Mouse (Mus musculus): ENCODE results near the gene Tjp2. TPM values are rescaled to one million over a fixed set of nuclear protein-coding genes. Genes with fewer than 3 reads are reported as not detected.
"Not testable (repeated sequence)": the region's sequence is repeated elsewhere in the genome, so short reads cannot be mapped to it uniquely, and the experiment has no call there.

Gene Tjp2
- total RNA-seq, 4 experiments from 2014 or later: 7.2 to 14.6 (median 10.7) TPM

- no peak for DNase-seq
Measured at GRCm38 (mm10) chr19:24220795-24221445, 3.9 kb downstream of the Tjp2 start.

- no peak for DNase-seq
Measured at GRCm38 (mm10) chr19:24219011-24219410, 5.8 kb downstream of the Tjp2 start.

GRCm38 (mm10) chr19:24218291-24218690 is 6.5 kb downstream of the Tjp2 start:
- no peak for DNase-seq

DNA sequence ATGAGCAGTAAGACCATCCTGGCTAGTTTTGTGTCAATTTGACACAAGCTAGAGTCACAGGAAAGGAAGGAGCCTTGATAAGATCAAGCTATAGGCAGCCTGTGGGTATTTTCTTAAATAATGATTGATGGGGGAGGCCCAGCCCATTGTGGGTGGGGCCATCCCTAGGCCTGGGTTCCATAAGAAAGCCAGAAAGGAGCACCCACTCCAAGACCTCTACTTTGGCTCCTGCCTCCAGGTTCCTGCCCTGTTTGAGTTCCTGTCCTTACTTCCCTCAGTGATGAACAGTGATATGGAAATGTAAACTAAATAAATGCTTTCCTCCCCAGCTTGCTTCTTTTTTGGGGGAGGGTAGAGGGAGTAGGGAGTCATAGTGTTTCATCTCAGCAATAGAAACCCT is 7.0 kb downstream of the Tjp2 start:
- no peak for DNase-seq

GRCm38 (mm10) chr19:24216771-24217170 is 8.1 kb downstream of the Tjp2 start:
- DNase-seq: no peak

- no peak for DNase-seq
Measured at GRCm38 (mm10) chr19:24214939-24215338, 9.9 kb downstream of the Tjp2 start.

- DNase-seq: no peak
Measured at GRCm38 (mm10) chr19:24213299-24213698, 11.5 kb downstream of the Tjp2 start.

GRCm38 (mm10) chr19:24212552-24213249 is 12.1 kb downstream of the Tjp2 start:
- no peak for DNase-seq

DNA sequence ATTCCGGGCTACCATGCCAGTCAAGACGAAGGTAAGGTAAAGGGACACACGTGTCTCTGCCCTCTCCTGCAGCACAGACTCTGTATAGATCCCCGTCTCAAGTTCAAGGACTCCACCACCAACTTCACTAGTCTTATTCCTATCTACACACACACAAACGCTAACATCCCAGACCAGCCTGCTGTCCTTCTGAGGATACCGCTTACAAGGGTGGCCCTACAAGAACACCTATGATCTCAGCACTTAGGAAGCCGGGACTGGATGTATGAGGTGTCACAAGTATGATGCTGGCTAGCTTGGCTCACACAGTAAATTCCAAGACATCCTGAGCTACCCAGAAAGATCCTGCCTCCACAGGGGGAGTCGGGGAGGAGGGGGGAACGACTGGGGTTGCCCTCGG is 13.7 kb downstream of the Tjp2 start:
- no peak for DNase-seq

- no peak for DNase-seq
Measured at GRCm38 (mm10) chr19:24209516-24209915, 15.3 kb downstream of the Tjp2 start.

- DNase-seq: no peak
Measured at GRCm38 (mm10) chr19:24207967-24208366, 16.9 kb downstream of the Tjp2 start.

DNA sequence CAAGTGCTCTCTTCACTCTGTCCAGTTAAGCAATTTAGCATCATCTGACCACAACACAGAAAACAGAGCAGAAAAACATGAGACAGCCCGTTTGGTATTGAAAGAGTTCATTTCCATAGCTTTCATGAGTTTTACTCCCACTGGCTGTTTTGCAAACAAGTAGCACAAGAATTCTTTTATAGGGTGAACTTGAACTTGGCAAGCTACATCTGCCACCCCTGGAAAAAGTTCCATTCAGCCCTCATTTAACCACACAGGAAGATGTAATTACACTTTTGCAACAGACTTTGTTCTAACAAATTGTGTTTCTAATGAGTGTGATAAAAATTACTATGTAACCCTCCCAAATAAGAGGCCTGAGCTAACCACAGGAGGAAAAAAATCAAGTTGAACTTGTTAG is 19.8 kb downstream of the Tjp2 start:
- no peak for DNase-seq

GRCm38 (mm10) chr19:24201848-24202247 is 23.0 kb downstream of the Tjp2 start:
- no peak for DNase-seq

DNA sequence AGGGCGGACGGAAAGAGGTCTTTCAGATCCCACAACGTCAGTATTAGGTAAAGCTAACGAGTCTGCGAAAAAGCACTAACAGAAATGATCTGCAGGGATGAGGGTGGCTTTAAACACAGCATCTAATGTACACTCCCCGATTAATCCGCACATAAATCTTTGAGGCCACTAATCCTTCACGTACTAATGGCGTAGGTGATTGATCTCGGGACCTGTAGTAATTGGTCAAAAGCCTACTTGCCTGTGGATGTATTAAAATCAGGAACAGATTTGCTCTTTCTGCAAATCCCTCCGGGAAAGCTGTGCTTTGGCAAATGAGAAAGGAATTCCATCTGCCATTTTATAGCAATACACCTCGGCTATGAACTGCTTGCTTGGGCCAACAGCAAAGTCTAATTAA is 24.3 kb downstream of the Tjp2 start:
- DNase-seq: no peak

DNA sequence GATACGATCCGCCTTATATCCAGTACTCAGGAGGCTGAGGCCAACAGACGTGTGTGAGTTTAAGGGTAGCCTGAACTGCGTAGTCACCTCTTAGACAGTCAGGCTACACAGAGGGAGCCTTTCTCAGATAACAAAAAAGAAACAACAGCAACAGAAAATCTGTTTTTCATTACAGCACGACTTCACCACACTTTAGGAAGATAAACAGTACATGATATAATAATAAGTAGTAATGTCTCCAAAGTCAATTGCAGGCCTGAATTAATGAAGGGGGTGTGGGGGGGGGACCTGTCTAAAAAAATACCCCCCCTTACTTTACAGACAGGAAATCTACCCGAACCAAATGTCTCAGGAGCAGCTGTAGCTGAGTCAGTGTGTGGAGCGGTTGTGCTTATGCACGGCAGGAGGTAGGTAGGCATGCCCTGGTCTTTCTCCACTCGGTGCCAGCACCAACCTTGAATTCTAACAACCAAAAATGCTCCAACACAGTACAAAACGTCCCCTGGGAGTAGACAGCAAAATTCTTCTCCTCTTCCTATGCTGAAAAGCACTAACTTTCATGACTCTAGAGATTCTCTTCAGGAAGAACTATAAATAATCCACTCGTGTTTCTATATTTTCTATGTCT is 26.0 kb downstream of the Tjp2 start:
- DNase-seq: no peak

DNA sequence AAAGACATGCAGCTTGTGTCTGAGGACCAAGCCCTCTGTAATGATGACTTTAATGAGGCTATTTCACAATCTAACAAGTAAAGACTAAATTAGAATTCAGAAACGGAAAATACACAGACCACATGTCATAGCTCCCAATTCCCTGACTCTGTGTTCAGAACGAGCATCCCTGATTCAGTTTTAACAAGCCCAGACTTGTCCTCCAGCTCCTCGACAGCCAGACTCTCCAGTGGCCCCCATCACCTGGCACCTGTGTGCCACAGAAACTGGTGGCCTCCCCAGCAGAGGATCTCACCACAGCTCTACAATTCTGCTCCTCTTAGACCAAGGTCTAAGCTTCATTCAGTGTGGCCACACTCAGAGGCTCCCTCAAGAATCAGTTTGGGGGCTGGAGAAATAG is 27.5 kb downstream of the Tjp2 start:
- DNase-seq: no peak

DNA sequence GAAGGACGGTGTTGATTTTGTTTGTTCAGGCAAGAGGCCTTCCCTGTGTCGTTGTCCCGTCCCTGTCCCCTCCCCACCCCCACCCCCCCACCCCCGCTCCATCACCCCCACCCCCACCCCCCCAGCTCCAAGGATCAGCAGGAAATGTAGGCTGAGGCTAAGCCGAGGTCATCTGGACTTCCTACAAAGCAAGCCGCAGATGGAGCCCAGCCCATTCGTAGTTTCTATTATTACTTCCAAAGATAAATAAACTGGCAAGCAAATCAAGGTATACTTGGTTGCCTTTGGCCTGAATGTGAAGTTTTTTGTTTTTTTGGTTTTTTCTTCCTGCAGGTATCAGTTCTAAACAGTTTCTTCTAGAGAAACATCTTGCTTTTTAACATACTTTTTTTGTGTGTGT is 29.6 kb downstream of the Tjp2 start:
- DNase-seq: no peak

GRCm38 (mm10) chr19:24194216-24194615 is 30.6 kb downstream of the Tjp2 start:
- DNase-seq: no peak

DNA sequence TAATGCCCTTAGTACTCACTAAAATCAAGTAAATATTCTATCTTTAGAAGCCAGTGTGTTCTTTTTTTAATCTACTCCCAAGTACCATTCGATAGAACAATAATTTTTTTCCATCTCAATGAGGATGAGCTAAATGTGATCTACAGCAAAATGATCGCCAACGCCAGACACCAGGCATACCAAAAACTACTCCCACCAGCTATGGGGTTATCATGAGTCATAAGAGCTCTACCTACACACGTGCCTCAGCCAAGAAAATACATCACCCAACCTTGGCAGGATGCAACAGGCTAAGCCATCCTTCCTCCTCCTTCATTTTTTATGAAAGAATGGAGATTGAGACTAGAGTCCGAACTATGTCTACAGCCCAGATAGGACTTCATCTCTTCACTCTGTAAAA is 31.9 kb downstream of the Tjp2 start:
- no peak for DNase-seq

GRCm38 (mm10) chr19:24187791-24188190 is 37.0 kb downstream of the Tjp2 start:
- DNase-seq: no peak

DNA sequence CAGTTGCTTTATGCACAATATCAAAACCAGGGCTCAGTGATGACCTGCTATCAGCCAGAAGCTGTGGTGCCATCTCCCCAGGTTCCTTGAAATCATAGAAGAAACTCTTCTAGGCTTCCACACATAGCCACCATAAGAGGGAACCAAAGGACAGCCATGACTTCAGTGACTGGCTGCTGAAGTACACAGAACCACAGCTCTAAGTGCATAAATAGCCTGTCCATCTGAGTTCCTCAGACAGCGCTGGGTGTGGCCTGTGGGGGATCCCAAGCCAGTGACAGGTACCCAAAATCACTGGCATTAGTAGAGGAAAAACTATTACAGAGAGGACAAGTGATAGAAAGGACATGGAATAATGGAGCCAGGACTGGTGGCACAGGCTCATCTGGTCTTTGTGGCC is 37.5 kb downstream of the Tjp2 start:
- DNase-seq: not testable (repeated sequence)

GRCm38 (mm10) chr19:24183680-24184235 is 41.1 kb downstream of the Tjp2 start:
- no peak for DNase-seq

DNA sequence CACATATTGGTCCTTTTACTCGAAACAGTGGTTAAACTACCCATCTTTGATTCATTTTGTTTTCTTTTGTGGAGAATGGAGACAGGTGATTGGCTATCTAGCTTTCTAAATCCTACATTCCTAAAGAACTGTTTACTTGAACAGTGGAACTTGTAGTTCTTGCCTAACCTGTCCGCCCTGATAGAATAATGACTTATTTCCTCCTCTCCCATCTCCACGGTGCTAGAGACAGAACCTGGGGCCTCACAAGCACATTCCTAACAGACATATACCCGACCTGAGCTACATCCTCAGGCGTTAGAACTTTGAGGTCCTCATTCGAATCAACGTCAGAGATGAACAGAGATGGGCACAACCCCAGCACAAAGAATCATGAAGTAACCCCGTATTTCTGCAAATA is 44.4 kb downstream of the Tjp2 start:
- no peak for DNase-seq

- DNase-seq: no peak
Measured at GRCm38 (mm10) chr19:24178086-24178485, 46.7 kb downstream of the Tjp2 start.
